Mouse (Mus musculus): ENCODE results near the gene Grm4. TPM values are rescaled to one million over a fixed set of nuclear protein-coding genes. Genes with fewer than 3 reads are reported as not detected.

The Grm4 gene
- total and polyA plus RNA-seq, 2 experiments from 2014 or later, result 10.1 to 34.3 TPM

GRCm38 (mm10) chr17:27480143-27481103 is 40.8 kb downstream of the Grm4 start:
- Histone ChIP-seq H3K27ac (peak overlapping the region; percentile 41), H3K9ac (replicated peaks; ENCODE audit: low read length) (no peak overlapping the region), H3K4me1 (ENCODE audit: insufficient read depth, low read length) (peaks cover 7% of the 10 kb centered on the region), H3K4me3 (ENCODE audit: low read length) (no peak overlapping the region), H3K27me3 (ENCODE audit: insufficient read depth, low read length) (no peaks in the 10 kb centered on the region), H3K9me3 (ENCODE audit: low read length) (no peaks in the 10 kb centered on the region), H3K4me2 (ENCODE audit: low read depth, low read length) (no peak overlapping the region), H3K36me3 (ENCODE audit: insufficient read depth, low read length) (no peaks in the 10 kb centered on the region)
- peak; percentile 30 for DNase-seq (ENCODE audit: low spot score)
- no peak for TF ChIP-seq CTCF (IDR thresholded peaks at IDR 0.05; ENCODE audit: low read depth)
- ATAC-seq, result peak; percentile 48
- WGBS, result 35% methylated on average over 29 of the region's 29 CpGs

DNA sequence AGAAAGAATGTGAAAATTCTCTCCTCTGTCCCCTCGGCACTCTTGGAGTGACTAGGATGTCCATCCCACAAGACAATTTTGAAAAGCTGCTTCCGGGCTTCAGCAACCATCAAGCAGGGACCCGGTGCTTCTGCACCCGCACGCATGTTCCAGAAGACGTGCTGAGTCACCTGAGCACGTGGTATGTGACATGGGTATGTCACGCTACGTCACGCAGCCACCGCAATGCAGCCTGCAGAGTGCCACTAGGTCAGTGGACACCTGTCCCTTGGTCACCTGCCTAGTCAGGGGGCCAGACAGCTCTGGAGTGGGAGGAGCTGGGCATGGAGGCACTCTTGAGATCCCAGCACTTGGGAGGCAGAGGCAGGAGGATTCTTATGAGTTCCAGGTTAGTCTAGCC is 45.6 kb downstream of the Grm4 start:
- Histone ChIP-seq H3K4me1 (ENCODE audit: insufficient read depth, low read length) (peaks cover 5% of the 10 kb centered on the region), H3K9ac (replicated peaks; ENCODE audit: low read length) (no peak overlapping the region), H3K4me2 (ENCODE audit: low read depth, low read length) (no peak overlapping the region), H3K36me3 (ENCODE audit: insufficient read depth, low read length) (no peaks in the 10 kb centered on the region), H3K27me3 (ENCODE audit: insufficient read depth, low read length) (no peaks in the 10 kb centered on the region), H3K9me3 (ENCODE audit: low read length) (no peaks in the 10 kb centered on the region), H3K27ac (no peak overlapping the region), H3K4me3 (ENCODE audit: low read length) (no peak overlapping the region)
- DNase-seq (ENCODE audit: low spot score) (no peak), ATAC-seq (no peak)
- TF ChIP-seq CTCF (IDR thresholded peaks at IDR 0.05; ENCODE audit: low read depth), result no peak
- 92% methylated on average over 11 of the region's 11 CpGs for WGBS

DNA sequence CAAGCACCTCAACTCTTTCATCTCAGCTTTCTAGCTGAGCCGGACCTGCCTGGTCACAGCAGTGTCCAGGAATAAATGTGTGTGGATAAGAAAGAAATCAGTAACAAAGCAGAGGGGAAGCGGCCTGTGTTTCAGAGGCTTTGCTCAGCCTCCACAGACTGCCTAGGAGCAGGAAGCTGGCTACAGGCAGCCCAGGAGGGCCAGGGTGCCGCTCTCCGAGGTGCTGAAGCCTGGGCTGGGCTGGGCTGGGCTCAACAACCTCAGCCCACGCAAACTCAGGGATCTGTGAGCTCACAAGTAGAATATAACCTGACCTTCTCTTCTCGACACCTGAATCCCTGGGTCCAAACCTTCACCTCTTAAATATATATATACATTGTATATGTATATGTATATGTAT is 54.6 kb downstream of the Grm4 start:
- 33% methylated on average over 6 of the region's 6 CpGs for WGBS
- Histone ChIP-seq H3K9ac (replicated peaks; ENCODE audit: low read length) (no peak overlapping the region), H3K4me1 (ENCODE audit: insufficient read depth, low read length) (0 out of 2 replicates have a peak, but pooled peaks cover 10% of the 10 kb centered on the region), H3K9me3 (ENCODE audit: low read length) (no peaks in the 10 kb centered on the region), H3K36me3 (ENCODE audit: insufficient read depth, low read length) (no peaks in the 10 kb centered on the region), H3K27ac (no peak overlapping the region), H3K4me2 (ENCODE audit: low read depth, low read length) (no peak overlapping the region), H3K4me3 (ENCODE audit: low read length) (no peak overlapping the region), H3K27me3 (ENCODE audit: insufficient read depth, low read length) (no peaks in the 10 kb centered on the region)
- DNase-seq (ENCODE audit: low spot score), result peak; percentile 33
- no peak for TF ChIP-seq CTCF (IDR thresholded peaks at IDR 0.05; ENCODE audit: low read depth)
- peak; percentile 25; the same call in 1 of the 2 replicates for ATAC-seq

- TF ChIP-seq CTCF (IDR thresholded peaks at IDR 0.05; ENCODE audit: low read depth), result no peak
- Histone ChIP-seq H3K4me2 (ENCODE audit: low read depth, low read length) (no peak overlapping the region), H3K4me3 (ENCODE audit: low read length) (no peak overlapping the region), H3K9me3 (ENCODE audit: low read length) (no peaks in the 10 kb centered on the region), H3K27ac (no peak overlapping the region; the same call in 1 of the 2 replicates), H3K4me1 (ENCODE audit: insufficient read depth, low read length) (0 out of 2 replicates have a peak, but pooled peaks cover 10% of the 10 kb centered on the region), H3K36me3 (ENCODE audit: insufficient read depth, low read length) (no peaks in the 10 kb centered on the region), H3K9ac (replicated peaks; ENCODE audit: low read length) (no peak overlapping the region), H3K27me3 (ENCODE audit: insufficient read depth, low read length) (no peaks in the 10 kb centered on the region)
- peak; percentile 24; the same call in 1 of the 2 replicates for ATAC-seq
- peak; percentile 39 for DNase-seq (ENCODE audit: low spot score)
- WGBS, result 55% methylated on average over 8 of the region's 8 CpGs
Measured at GRCm38 (mm10) chr17:27465924-27466323, 55.3 kb downstream of the Grm4 start.

DNA sequence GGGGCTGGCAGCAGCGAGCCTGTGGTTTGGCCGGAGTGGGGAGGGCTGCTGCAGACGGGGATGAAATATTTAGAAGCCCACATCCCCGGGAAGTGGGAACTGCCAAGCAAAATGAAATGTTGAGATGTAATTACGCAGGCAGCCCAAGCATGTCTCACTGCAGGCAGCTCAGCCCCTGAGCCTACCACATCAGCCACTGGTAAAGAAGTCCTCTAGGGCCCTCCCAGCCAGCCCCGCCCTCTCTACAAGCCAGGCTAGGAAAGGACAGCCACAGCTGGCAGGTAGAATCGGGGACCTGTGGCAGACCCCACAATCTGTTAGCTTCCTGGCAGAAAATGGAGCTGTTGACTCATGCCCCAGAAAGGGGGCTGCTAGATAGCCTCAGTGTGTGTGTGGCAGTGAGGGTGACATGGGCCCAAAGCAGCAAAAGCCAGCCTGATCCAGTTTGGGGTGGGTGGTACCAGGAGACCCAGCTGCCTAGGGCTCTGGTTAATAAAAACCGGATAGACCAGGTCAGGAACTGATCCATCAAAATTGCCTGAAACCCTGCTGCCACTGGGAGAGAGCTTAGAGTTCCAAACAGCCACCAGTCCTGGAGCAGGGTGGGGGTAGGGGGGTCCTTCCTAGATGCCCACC is 56.8 kb downstream of the Grm4 start:
- 35% methylated on average over 8 of the region's 8 CpGs for WGBS
- H3K27me3 ChIP-seq (ENCODE audit: insufficient read depth, low read length), result no peaks in the 10 kb centered on the region
- H3K9ac ChIP-seq (replicated peaks; ENCODE audit: low read length), result no peak overlapping the region
- no peak for TF ChIP-seq CTCF (IDR thresholded peaks at IDR 0.05; ENCODE audit: low read depth)
- H3K4me2 ChIP-seq (ENCODE audit: low read depth, low read length), result no peak overlapping the region
- H3K27ac ChIP-seq, result peak overlapping the region; percentile 20; the same call in 1 of the 2 replicates
- H3K4me3 ChIP-seq (ENCODE audit: low read length), result no peak overlapping the region
- H3K36me3 ChIP-seq (ENCODE audit: insufficient read depth, low read length), result no peaks in the 10 kb centered on the region
- ATAC-seq, result peak; percentile 57; the same call in 1 of the 2 replicates
- no peaks in the 10 kb centered on the region for H3K9me3 ChIP-seq (ENCODE audit: low read length)
- 0 out of 2 replicates have a peak, but pooled peaks cover 10% of the 10 kb centered on the region for H3K4me1 ChIP-seq (ENCODE audit: insufficient read depth, low read length)
- peak; percentile 50 for DNase-seq (ENCODE audit: low spot score)

DNA sequence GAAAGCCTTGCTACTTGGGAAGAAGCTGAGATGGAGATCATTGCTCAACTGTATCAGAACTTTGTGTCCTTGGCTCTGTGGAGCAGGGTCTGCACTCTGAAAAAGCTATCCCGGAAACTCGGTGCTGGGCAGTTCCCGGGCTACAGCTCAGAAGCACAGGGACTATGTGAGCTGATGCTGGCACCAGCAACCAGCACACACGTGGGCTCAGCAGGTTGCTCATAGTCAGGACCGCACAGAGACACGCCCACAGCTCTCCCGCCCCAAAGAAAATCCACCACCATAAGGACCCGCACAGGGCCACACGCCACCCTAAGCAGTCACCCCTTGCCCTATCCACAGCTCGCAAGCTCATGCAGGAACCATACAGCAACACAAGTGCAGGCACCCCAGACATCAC is 61.2 kb downstream of the Grm4 start:
- Histone ChIP-seq H3K27me3 (ENCODE audit: insufficient read depth, low read length) (no peaks in the 10 kb centered on the region), H3K4me1 (ENCODE audit: insufficient read depth, low read length) (0 out of 2 replicates have a peak, but pooled peaks cover 6% of the 10 kb centered on the region), H3K36me3 (ENCODE audit: insufficient read depth, low read length) (no peaks in the 10 kb centered on the region), H3K4me2 (ENCODE audit: low read depth, low read length) (no peak overlapping the region), H3K4me3 (ENCODE audit: low read length) (no peak overlapping the region), H3K9me3 (ENCODE audit: low read length) (no peaks in the 10 kb centered on the region), H3K9ac (replicated peaks; ENCODE audit: low read length) (no peak overlapping the region), H3K27ac (no peak overlapping the region)
- TF ChIP-seq CTCF (IDR thresholded peaks at IDR 0.05; ENCODE audit: low read depth), result no peak
- DNase-seq (ENCODE audit: low spot score), result no peak
- ATAC-seq, result no peak
- 71% methylated on average over 10 of the region's 10 CpGs for WGBS

Measured in hindbrain, postnatal 0 days (tissue).